In genomic region chr12:105104036-105104435, GRCm38 (mm10) we compare ENCODE assay signal across 9 mouse cellular contexts. TPM values are rescaled to one million over a fixed set of nuclear protein-coding genes. Genes with fewer than 3 reads are reported as not detected.
DNase-seq lines count a peak whose midpoint lies in the region; ATAC-seq and TF ChIP-seq lines count a peak whose summit lies in the region.
"Had no signal": no experiment of that assay in that cellular context is flagged by ENCODE, and none has a peak within 500 bp of the region (broad histone marks: within the 10 kb centered on the region; RNA-seq: fewer than 3 reads in every experiment).

No protein-coding gene starts in this region.

- WGBS in cerebellum, adult 2 months = 9% methylated on average over 4 of the region's 4 CpGs
- 2% methylated on average over 4 of the region's 4 CpGs for WGBS in lung, embryonic 14.5 days

- DNase-seq in urinary bladder, adult 18-20 months (ENCODE audit: low spot score in 2 of 2) = peak; percentile 20 to 32
- no peak for DNase-seq in urinary bladder, postnatal 10 days (ENCODE audit: low spot score)
- peak; percentile 50 to 59 for DNase-seq in cerebellum, adult 2 months
- peak; percentile 59 to 73 for DNase-seq in frontal cortex, postnatal 25 days (ENCODE audit: low spot score in 2 of 2)
- peak; percentile 93 to 94 for DNase-seq in kidney, postnatal 4 days
- peak; percentile 93 for DNase-seq in lung, embryonic 14.5 days
- DNase-seq in retina, postnatal 1 day = peak; percentile 84
- DNase-seq in thymus, postnatal 4 days = peak; percentile 92

- H3K4me3 ChIP-seq in cerebellum, adult 2 months (replicated peaks; ENCODE audit: insufficient read depth, low read depth, low read length) = no peak overlapping the region
- H3K4me3 ChIP-seq in lung, embryonic 14.5 days (ENCODE audit: low read depth, low read length) = no peak overlapping the region

- no peak overlapping the region for H3K9ac ChIP-seq in lung, embryonic 14.5 days

- no peaks in the 10 kb centered on the region for H3K36me3 ChIP-seq in lung, embryonic 14.5 days (ENCODE audit: insufficient read depth)

- ATAC-seq in lung, embryonic 14.5 days (ENCODE audit: insufficient read depth) = no peak

- no peaks in the 10 kb centered on the region for H3K9me3 ChIP-seq in lung, embryonic 14.5 days (ENCODE audit: low read depth, low read length)

- H3K27me3 ChIP-seq in cerebellum, adult 2 months (ENCODE audit: control insufficient read depth, insufficient read depth, low read length) = no peaks in the 10 kb centered on the region
- H3K27me3 ChIP-seq in lung, embryonic 14.5 days (ENCODE audit: insufficient read depth, low read length) = no peaks in the 10 kb centered on the region

- H3K4me2 ChIP-seq in lung, embryonic 14.5 days = no peak overlapping the region

- TF ChIP-seq CTCF in cerebellum, adult 2 months (IDR thresholded peaks at IDR 0.05; ENCODE audit: borderline replicate concordance, insufficient read depth, low read depth, low read length) = peak; percentile 47
- TF ChIP-seq CTCF in lung, embryonic 14.5 days (IDR thresholded peaks at IDR 0.05; ENCODE audit: low read depth) = peak; percentile 84

- H3K27ac ChIP-seq in cerebellum, adult 2 months (ENCODE audit: insufficient read depth, low read length) = no peak overlapping the region
- no peak overlapping the region for H3K27ac ChIP-seq in lung, embryonic 14.5 days (ENCODE audit: low read depth)

- TF ChIP-seq POLR2A in cerebellum, adult 2 months (IDR thresholded peaks at IDR 0.05; ENCODE audit: borderline replicate concordance, insufficient read depth, low read length) = no peak

- peaks cover 4% of the 10 kb centered on the region; the same call in 1 of the 2 replicates for H3K4me1 ChIP-seq in cerebellum, adult 2 months (ENCODE audit: control insufficient read depth, insufficient read depth, low read length)
- H3K4me1 ChIP-seq in lung, embryonic 14.5 days (ENCODE audit: insufficient read depth) = no peaks in the 10 kb centered on the region

RNA-seq across cellular contexts. Expression of gene Tcl1b2, which starts 41.8 kb away (rescaled TPM):
- polyA plus RNA-seq in cerebellum, adult 2 months (2012; rRNA removed) = not detected in 2 replicates
- not detected in 2 replicates for polyA plus RNA-seq in lung, embryonic 14.5 days (2014; fragmentation: Nextera tagmentation; extraction: Ambion mirVana)
- polyA plus RNA-seq: gonadal fat pad, adult 2 months had no signal

RNA-seq across cellular contexts. Expression of gene Tcl1b1, which starts 55.5 kb away (rescaled TPM):
- not detected in 2 replicates for polyA plus RNA-seq in cerebellum, adult 2 months (2012; rRNA removed)
- not detected in 2 replicates for polyA plus RNA-seq in lung, embryonic 14.5 days (2014; fragmentation: Nextera tagmentation; extraction: Ambion mirVana)
- polyA plus RNA-seq: gonadal fat pad, adult 2 months had no signal
